Mouse (Mus musculus): ENCODE results near the gene Setd1b. TPM values are rescaled to one million over a fixed set of nuclear protein-coding genes. Genes with fewer than 3 reads are reported as not detected.
A peak's percentile ranks its signal among the peaks of the same experiment; 100 is the strongest.

Gene Setd1b
- total and polyA plus RNA-seq, 2 experiments from 2014 or later: 5.1 to 6.1 TPM

DNA sequence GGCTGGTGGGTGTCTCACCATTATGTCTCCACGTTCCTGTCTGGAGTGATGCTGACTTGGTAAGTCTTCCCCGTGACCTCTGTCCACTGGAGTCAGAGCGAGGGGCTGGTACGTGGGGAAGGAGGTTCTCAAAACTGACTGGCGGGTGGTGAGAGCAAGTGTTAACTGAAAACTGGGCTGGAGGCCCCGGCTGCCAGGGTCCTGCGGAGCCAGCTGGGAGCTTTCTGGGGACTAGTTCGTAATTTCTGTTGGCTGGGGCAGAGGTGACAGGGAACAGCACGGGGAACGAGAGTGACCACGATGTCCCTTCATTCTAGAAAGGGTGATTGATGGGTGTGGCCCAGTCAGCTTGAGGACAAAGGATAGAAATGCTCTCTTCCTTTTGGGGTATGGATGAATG, 27.9 kb upstream of the Setd1b start:
- Histone ChIP-seq H3K9me3 (replicated peaks; ENCODE audit: control insufficient read depth, low read length) (no peaks in the 10 kb centered on the region), H3K9ac (replicated peaks; ENCODE audit: low read depth, low read length) (no peak overlapping the region), H3K27me3 (ENCODE audit: control insufficient read depth, insufficient read depth, low read length) (no peaks in the 10 kb centered on the region), H3K36me3 (replicated peaks; ENCODE audit: control insufficient read depth, insufficient read depth, low read length) (no peaks in the 10 kb centered on the region), H3K4me2 (ENCODE audit: low read depth, low read length) (no peak overlapping the region), H3K4me3 (ENCODE audit: low read depth, low read length) (no peak overlapping the region), H3K4me1 (ENCODE audit: control insufficient read depth, insufficient read depth) (peaks cover 8% of the 10 kb centered on the region; the same call in 1 of the 2 replicates), H3K27ac (ENCODE audit: low read depth) (no peak overlapping the region)
- DNase-seq (ENCODE audit: low spot score) (no peak), ATAC-seq (ENCODE audit: insufficient read depth, low read depth) (no peak)
- 65% methylated on average over 11 of the region's 11 CpGs for WGBS
- no peak for TF ChIP-seq CTCF (IDR thresholded peaks at IDR 0.05; ENCODE audit: low read depth)
- TF ChIP-seq EP300 (IDR thresholded peaks at IDR 0.05; ENCODE audit: low read depth): no peak

DNA sequence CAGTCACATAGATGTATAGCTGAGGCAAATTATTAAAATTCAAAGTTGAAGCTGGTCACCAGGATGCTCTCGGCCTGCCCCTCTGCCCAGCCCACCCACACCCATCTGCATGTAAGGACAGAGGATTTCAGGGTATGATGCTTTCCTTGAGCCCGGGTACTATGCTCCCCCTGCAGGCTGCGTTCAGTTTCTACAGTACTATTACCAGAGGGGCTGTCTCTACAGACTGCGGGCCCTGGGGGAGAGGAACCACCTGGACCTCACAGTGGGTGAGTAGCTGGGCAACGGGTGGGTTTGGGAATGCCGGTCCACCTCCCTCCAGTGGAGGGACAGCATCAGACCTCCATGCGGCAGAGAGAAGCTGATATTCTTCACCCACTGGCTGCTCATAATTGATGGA, 27.1 kb upstream of the Setd1b start:
- no peak overlapping the region for H3K4me2 ChIP-seq (ENCODE audit: low read depth, low read length)

DNA sequence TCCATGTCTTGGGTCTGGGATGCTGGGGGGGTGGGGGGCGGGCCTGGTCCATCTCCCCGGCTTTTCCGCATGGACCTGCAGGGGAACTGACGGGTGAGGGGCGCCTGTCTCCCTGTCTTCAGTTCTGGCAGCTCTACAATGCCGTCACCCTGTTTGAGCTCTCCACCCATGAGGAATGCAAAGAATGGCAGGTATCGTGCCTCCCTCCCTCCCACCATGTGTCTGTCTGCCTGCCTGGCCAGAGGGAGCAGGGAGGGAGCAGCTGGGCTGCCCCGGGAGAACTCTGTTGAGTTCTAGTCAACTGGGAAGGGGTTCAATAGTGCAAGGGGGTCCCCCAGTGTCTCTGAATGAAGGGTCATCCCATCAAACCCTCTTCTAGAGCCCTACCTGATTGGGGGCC, 25.9 kb upstream of the Setd1b start:
- ATAC-seq (ENCODE audit: insufficient read depth, low read depth) (no peak), DNase-seq (ENCODE audit: low spot score) (no peak)
- TF ChIP-seq EP300 (IDR thresholded peaks at IDR 0.05; ENCODE audit: low read depth): no peak
- H3K27ac ChIP-seq (ENCODE audit: low read depth): no peak overlapping the region
- H3K9ac ChIP-seq (replicated peaks; ENCODE audit: low read depth, low read length): no peak overlapping the region
- H3K4me3 ChIP-seq (ENCODE audit: low read depth, low read length): no peak overlapping the region
- no peaks in the 10 kb centered on the region for H3K27me3 ChIP-seq (ENCODE audit: control insufficient read depth, insufficient read depth, low read length)
- no peaks in the 10 kb centered on the region for H3K9me3 ChIP-seq (replicated peaks; ENCODE audit: control insufficient read depth, low read length)
- no peaks in the 10 kb centered on the region for H3K36me3 ChIP-seq (replicated peaks; ENCODE audit: control insufficient read depth, insufficient read depth, low read length)
- WGBS: 60% methylated on average over 8 of the region's 8 CpGs
- no peak overlapping the region for H3K4me2 ChIP-seq (ENCODE audit: low read depth, low read length)
- no peaks in the 10 kb centered on the region for H3K4me1 ChIP-seq (ENCODE audit: control insufficient read depth, insufficient read depth)

More for the DNA sequence above, 27.1 kb upstream of the Setd1b start:
- Histone ChIP-seq H3K27ac (ENCODE audit: low read depth) (no peak overlapping the region), H3K9ac (replicated peaks; ENCODE audit: low read depth, low read length) (no peak overlapping the region), H3K27me3 (ENCODE audit: control insufficient read depth, insufficient read depth, low read length) (no peaks in the 10 kb centered on the region), H3K9me3 (replicated peaks; ENCODE audit: control insufficient read depth, low read length) (no peaks in the 10 kb centered on the region), H3K4me3 (ENCODE audit: low read depth, low read length) (no peak overlapping the region), H3K36me3 (replicated peaks; ENCODE audit: control insufficient read depth, insufficient read depth, low read length) (no peaks in the 10 kb centered on the region), H3K4me1 (ENCODE audit: control insufficient read depth, insufficient read depth) (peaks cover 6% of the 10 kb centered on the region; the same call in 1 of the 2 replicates)
- TF ChIP-seq EP300 (IDR thresholded peaks at IDR 0.05; ENCODE audit: low read depth): no peak
- peak; percentile 53 for TF ChIP-seq CTCF (IDR thresholded peaks at IDR 0.05; ENCODE audit: low read depth)
- DNase-seq (ENCODE audit: low spot score) (no peak), ATAC-seq (ENCODE audit: insufficient read depth, low read depth) (no peak)
- 50% methylated on average over 7 of the region's 7 CpGs for WGBS

DNA sequence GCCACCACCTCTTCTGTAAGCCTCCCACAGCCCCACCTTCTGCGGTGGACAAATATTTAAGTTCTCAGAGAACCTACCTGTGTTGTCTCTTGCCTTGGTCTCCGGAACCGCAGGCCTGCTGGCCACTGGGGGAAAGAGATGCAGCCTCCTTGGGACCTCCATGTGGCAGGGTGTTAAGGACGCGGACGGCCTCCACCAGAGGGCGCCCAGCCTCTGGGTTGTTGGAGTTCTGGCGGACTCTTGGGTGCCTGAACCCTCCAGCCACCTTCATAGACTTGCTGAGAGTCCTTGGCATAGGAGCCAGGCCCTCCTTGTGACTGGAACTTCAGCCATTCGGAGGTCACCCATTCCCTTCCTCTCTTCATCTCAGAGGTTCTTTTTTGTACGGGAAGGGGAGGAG, 24.7 kb upstream of the Setd1b start:
- TF ChIP-seq EP300 (IDR thresholded peaks at IDR 0.05; ENCODE audit: low read depth) (no peak), CTCF (IDR thresholded peaks at IDR 0.05; ENCODE audit: low read depth) (peak; percentile 78)
- Histone ChIP-seq H3K4me3 (ENCODE audit: low read depth, low read length) (no peak overlapping the region), H3K36me3 (replicated peaks; ENCODE audit: control insufficient read depth, insufficient read depth, low read length) (no peaks in the 10 kb centered on the region), H3K27ac (ENCODE audit: low read depth) (no peak overlapping the region), H3K4me2 (ENCODE audit: low read depth, low read length) (no peak overlapping the region), H3K4me1 (ENCODE audit: control insufficient read depth, insufficient read depth) (no peaks in the 10 kb centered on the region), H3K9ac (replicated peaks; ENCODE audit: low read depth, low read length) (no peak overlapping the region), H3K27me3 (ENCODE audit: control insufficient read depth, insufficient read depth, low read length) (no peaks in the 10 kb centered on the region), H3K9me3 (replicated peaks; ENCODE audit: control insufficient read depth, low read length) (no peaks in the 10 kb centered on the region)
- DNase-seq (ENCODE audit: low spot score) (peak; percentile 63), ATAC-seq (ENCODE audit: insufficient read depth, low read depth) (peak; percentile 59)
- 25% methylated on average over 10 of the region's 10 CpGs for WGBS

DNA sequence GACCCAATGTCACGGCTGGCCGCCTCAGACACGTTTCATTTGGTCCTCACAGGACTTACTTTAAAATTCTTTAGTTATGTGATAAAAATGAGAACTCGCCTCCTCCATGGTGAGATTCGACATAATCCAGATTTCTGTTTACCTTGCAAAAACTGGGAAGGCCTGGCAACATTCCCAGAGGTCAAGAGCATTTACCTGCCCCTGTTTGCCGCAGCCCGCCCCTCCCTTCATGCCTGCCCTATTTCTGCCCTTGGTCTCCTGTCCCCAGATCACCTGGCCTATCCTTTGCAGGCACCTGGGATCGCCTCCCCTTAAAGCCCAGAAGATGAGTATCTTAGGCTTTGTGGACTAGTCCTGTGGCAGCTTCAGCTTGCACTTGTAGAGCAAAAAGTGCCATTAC, 24.2 kb upstream of the Setd1b start:
- no peak overlapping the region for H3K4me2 ChIP-seq (ENCODE audit: low read depth, low read length)
- 74% methylated on average over 8 of the region's 8 CpGs for WGBS
- no peaks in the 10 kb centered on the region for H3K9me3 ChIP-seq (replicated peaks; ENCODE audit: control insufficient read depth, low read length)
- H3K36me3 ChIP-seq (replicated peaks; ENCODE audit: control insufficient read depth, insufficient read depth, low read length): no peaks in the 10 kb centered on the region
- DNase-seq (ENCODE audit: low spot score): no peak
- H3K9ac ChIP-seq (replicated peaks; ENCODE audit: low read depth, low read length): no peak overlapping the region
- no peaks in the 10 kb centered on the region for H3K27me3 ChIP-seq (ENCODE audit: control insufficient read depth, insufficient read depth, low read length)
- ATAC-seq (ENCODE audit: insufficient read depth, low read depth): no peak
- TF ChIP-seq EP300 (IDR thresholded peaks at IDR 0.05; ENCODE audit: low read depth) (no peak), CTCF (IDR thresholded peaks at IDR 0.05; ENCODE audit: low read depth) (no peak)
- no peak overlapping the region for H3K4me3 ChIP-seq (ENCODE audit: low read depth, low read length)
- H3K4me1 ChIP-seq (ENCODE audit: control insufficient read depth, insufficient read depth): no peaks in the 10 kb centered on the region
- H3K27ac ChIP-seq (ENCODE audit: low read depth): no peak overlapping the region

DNA sequence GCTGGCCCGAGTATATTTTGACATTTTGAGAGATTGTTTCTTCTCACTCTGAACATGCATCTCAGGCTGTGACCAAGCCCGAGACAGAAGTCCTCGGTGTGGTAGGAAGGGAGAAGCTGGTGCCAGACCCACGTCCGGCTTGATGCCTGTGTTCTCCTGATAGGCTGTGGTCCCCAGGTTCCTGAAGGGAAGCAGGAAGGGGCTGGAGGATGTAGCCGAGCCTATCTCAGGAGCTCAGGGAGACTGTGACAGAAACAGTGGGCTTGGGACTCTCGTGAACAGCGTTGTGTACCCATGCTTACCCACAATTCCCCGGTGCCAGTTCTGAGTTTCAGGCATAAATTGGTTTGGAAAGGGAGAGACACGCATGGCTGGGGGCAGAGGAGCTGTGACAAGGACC, 23.2 kb upstream of the Setd1b start:
- Histone ChIP-seq H3K9ac (replicated peaks; ENCODE audit: low read depth, low read length) (no peak overlapping the region), H3K9me3 (replicated peaks; ENCODE audit: control insufficient read depth, low read length) (no peaks in the 10 kb centered on the region), H3K27me3 (ENCODE audit: control insufficient read depth, insufficient read depth, low read length) (no peaks in the 10 kb centered on the region), H3K4me1 (ENCODE audit: control insufficient read depth, insufficient read depth) (no peaks in the 10 kb centered on the region), H3K4me2 (ENCODE audit: low read depth, low read length) (no peak overlapping the region), H3K36me3 (replicated peaks; ENCODE audit: control insufficient read depth, insufficient read depth, low read length) (no peaks in the 10 kb centered on the region), H3K4me3 (ENCODE audit: low read depth, low read length) (no peak overlapping the region), H3K27ac (ENCODE audit: low read depth) (no peak overlapping the region)
- ATAC-seq (ENCODE audit: insufficient read depth, low read depth) (no peak; the same call in 1 of the 2 replicates), DNase-seq (ENCODE audit: low spot score) (no peak)
- no peak for TF ChIP-seq EP300 (IDR thresholded peaks at IDR 0.05; ENCODE audit: low read depth)
- TF ChIP-seq CTCF (IDR thresholded peaks at IDR 0.05; ENCODE audit: low read depth): no peak
- 60% methylated on average over 10 of the region's 10 CpGs for WGBS
